Mouse (Mus musculus) ES-Bruce4 (cell line): ENCODE results near the gene Nup210.

Experiments used
- CTCF ChIP-seq: IDR thresholded peaks from one replicate; pipeline ENCODE4 v1.8.1; 2011; ENCODE audit warnings: low read depth, low read length
- EP300 ChIP-seq: IDR thresholded peaks from 2 replicates; pipeline ENCODE4 v1.6.1; 2011; ENCODE audit warnings: low read depth, low read length; ENCODE audit not compliant: insufficient read depth
- POLR2A ChIP-seq: IDR thresholded peaks from one replicate; pipeline ENCODE4 v1.8.1; 2011; ENCODE audit warnings: low read length; ENCODE audit not compliant: insufficient read depth

DNA sequence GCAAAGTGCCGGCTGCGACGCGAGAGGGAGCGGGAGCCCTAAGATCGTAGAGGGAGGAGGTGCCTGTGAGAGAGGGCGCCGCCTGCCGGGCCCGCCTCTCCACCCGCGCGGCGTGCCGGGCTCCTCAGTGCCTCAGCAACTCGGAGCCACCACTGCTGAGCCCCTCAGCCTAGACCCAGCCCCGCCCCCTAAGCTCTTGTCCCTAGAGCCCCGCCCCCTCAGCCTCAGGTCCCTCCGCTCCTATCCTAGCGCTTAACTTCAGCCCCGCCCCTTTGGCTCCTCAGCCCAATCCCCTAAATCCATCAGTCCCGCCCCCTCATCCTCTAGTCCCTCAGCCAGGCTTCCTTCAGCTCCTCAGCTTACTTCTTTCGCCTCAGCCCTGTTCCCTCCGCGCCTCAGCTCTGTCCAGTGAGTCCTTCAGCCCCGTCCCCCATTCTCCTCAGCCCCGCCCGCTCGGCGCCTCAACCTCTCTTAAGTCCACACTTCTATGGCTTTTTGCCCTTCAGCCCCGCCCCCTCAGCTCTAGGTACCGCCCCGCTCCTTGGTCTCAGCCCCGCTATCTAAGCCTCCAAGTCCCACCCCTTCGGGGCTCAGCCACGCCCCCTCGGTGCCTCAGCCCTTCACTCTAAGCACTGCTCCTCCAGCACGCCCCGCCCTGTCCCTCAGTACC, 127.8 kb downstream of the Nup210 start, which contains the start of gene Iqsec1:
- TF ChIP-seq POLR2A (peak; percentile 12), CTCF (peak; percentile 32), EP300 (no peak)
